Mouse (Mus musculus) heart, postnatal 36 days (tissue): Measurements from ENCODE around the gene Ebf4. TPM values are rescaled to one million over a fixed set of nuclear protein-coding genes. Genes with fewer than 3 reads are reported as not detected.
"Not testable (repeated sequence)": the region's sequence is repeated elsewhere in the genome, so short reads cannot be mapped to it uniquely, and the experiment has no call there.

Experiments
- DNase-seq, 2 experiments: peaks; one replicate each; pipeline ENCODE4 v3.0.0; 2021 to 2022
- intact Hi-C: fragments of 180-260 bp; cut with DNase I; formaldehyde crosslinking; loops from one replicate; pipeline ENCODE4 v1.15.1; 2025
- total RNA-seq, 2 experiments: library from RNA; stranded (reverse); gene quantifications; 2 replicates each; pipeline ENCODE4 v1.2.3; 2021

Gene Ebf4
- total RNA-seq, 2 experiments from 2014 or later: 0.47 to 0.60 TPM

GRCm38 (mm10) chr2:130373026-130373425, 78.1 kb downstream of the Ebf4 start:
- intact Hi-C loops, DNase-seq: not testable (repeated sequence)

DNA sequence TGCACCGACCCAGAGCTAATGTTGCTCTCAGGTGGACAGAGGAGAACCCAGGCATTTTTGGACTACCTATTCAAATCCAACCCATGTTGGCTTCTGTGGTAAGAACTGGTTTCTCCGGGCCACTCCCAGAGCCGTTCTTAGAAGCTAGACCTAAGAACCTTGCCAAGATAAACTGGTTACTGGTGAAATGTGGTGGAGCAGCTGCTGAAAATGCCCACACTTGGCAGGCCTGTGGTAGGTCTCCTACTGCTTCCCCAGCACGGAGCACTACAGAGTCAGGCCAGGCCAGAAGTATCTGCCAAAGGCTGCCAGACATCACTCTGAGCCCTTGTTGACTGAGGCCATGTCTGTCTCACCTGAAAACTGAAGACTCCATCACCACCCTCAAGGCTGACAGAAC, 80.0 kb downstream of the Ebf4 start:
- DNase-seq: no peak
- intact Hi-C loops: no loop called here

GRCm38 (mm10) chr2:130383205-130383604, 88.2 kb downstream of the Ebf4 start:
- intact Hi-C loops: no loop called here
- DNase-seq: no peak

- no peak for DNase-seq
- intact Hi-C loops: no loop called here
Observed at GRCm38 (mm10) chr2:130383895-130384294, 88.9 kb downstream of the Ebf4 start.

- intact Hi-C loops: no loop called here
- DNase-seq: no peak
Observed at GRCm38 (mm10) chr2:130386212-130386611, 91.2 kb downstream of the Ebf4 start.

DNA sequence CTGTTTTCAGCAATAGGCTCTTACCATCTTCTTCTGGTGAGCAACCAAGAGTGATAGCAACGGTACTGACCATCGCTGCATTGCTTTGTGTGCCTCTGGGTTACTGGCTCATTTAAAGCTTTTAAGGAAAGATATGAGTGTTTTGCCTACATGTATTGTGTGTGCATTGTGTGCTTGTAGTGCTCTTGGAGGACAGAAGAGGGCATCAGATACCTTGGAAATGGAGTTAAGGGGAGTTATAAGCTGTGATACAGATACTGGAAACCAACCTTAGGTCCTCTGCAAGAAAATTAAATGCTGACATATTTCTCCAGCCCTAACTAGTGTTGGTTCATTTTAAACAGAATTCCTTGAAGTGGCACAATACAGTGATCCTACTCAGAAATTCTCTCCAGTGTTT, 93.8 kb downstream of the Ebf4 start:
- intact Hi-C loops: no loop called here
- no peak for DNase-seq

DNA sequence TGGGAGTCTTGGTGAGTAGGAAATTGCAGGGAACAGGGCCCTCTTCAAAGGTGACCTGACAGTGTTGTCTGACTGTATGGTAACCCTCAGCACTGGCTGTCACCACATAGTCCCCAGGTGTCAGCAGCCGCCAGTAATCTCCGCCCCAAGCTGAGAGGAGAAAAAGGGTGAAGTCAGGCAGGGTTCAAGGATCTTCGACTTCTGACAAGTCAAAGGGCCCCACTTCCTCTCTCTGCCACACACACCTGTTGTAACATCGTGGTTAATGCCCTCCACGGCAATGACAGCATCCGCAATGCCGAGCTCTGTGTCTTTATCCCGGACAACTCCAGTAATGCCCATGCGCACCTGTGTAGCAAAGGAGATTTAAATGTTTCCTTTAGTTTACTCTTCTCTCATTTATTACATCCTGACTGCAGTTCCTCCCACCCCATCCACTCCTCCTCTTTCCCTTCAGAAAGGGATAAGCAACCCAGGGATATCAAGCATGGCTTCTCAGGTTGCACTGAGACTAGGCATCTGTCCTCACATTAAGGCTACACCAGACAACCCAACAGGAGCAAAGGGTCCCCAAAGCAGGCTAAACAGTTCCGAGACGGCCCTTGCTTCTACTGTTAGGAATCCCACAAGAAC, 96.1 kb downstream of the Ebf4 start:
- no peak for DNase-seq
- intact Hi-C loops: no loop called here

DNA sequence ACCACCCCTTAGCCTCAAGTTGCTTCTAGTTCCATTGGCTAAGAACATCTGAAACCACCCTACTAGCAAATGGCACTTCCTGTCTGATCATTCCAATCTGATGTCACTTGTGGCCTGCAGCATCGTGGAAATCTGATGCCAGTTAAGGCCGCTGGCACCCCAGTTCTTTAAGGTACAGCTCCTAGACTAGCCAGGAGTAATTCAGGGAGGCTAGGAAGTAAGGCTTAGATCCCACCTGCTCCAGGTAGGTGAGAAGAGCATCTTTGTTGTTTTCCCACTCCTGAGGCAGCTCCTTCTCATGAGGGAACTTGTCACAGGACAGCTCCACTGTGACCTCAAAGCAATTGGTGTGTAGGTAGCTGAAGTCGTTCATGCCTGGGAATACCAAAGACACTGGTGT, 97.9 kb downstream of the Ebf4 start:
- intact Hi-C loops: no loop called here
- no peak for DNase-seq

- DNase-seq: no peak
- intact Hi-C loops: no loop called here
Observed at GRCm38 (mm10) chr2:130395696-130396095, 100.7 kb downstream of the Ebf4 start.

DNA sequence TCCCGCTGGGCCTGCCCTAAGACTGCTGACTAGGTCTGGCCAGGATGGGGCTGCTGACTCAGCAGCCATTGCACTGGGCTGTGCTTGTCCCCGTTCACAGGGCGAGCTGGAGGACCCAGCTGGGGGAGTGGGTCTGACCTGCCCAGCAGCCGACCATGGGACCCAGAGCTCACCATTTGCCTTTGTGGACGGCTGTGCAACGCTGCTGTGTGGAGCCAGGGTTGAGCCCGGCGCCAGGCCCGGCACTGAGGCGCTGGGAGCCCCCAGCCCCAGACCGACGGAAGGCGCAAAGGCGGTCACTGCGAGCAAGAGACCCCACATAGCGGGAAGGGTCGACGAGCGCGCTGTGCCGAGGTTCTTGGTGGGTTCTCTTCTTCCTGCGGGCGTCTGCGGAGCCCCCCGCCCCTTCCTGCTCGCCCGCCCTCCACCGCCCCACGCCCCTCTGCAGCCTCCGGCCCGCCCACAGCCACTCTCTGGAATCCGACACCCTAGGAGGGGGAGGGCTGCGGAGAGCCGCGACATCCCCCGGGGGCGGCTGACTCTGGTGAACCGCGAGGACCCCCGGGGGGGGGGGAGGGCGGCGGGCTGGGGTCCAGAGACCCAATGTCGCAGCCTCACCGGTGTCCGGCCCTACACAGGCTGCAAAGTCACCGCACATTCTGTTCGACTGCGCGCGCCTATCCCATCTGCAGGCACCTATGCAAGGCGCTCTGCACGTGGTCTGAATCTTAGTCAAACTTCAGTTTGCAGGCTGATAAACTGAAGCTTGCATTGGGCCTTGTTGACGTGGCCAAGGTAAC, 102.4 kb downstream of the Ebf4 start, which contains the start of gene Cpxm1:
TSS of gene Cpxm1 (minus strand) at position 389 of the 800 bp plus-strand sequence.
- DNase-seq: peak; percentile 19 to 29
- intact Hi-C loops: no loop called here

DNA sequence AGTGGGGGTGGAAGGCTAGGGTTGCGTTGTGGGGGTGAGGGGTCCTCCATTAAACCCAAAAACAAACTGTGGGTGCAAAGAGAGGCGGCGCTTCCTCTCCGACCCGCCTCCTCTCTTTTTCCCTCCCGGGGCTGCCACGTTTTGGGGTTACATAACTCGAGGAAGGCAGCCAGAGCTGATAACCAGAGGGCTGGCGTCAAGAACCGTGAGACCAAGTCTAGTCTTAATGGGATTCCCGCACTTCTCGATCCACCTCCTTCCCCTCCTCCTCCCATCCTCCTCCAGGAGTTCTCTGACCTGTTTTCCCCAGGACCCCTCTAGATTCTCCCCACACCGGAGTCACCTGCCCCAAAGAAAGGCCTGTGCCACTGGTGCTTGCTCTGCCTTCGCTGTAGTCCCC, 103.1 kb downstream of the Ebf4 start:
- intact Hi-C loops: no loop called here

DNA sequence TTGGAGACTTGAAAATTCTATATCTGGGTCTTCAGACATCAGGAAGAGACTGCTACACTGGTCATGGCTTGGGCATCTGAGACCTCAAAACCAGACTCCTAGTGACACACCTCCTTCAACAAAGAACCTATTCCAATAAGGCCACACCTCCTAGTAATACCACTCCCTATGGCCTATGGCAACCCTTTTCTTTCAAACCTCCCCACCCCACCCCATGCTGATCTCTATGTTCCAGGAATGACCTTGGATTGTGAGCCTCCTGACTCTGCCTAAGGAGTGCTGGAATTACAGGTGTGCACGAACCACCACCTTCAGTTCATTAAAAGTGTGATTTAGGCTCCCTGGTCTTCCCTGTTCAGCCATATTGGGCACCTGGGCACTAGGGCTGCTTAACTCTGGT, 105.1 kb downstream of the Ebf4 start:
- intact Hi-C loops: no loop called here
- no peak for DNase-seq

More for the DNA sequence above, 103.1 kb downstream of the Ebf4 start:
- peak; percentile 47 to 52 for DNase-seq

DNA sequence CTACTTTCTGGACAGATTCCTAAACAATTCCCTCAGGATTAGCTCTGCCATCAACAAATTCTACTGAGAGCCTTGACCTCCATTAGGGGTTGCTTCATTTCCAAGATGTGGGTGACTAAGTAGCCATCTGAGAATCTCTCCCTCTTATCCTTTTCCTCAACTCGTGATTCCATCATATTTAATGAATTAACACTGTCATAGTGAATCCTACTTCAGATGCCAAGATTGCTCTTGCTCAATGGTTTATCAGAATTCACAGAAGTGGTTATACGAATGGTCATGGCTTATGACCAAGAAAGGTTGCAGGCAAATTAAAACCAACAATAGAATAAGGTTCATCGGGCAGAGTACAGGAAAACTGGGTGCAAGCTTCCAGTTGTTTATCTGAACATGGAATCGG, 106.9 kb downstream of the Ebf4 start:
- no peak for DNase-seq
- intact Hi-C loops: no loop called here

GRCm38 (mm10) chr2:130404939-130405338, 110.0 kb downstream of the Ebf4 start, which contains the start of the genes Gm28372 and 1700020A23Rik:
Gene Gm28372 (plus strand): TSS chr2:130405239.
Gene 1700020A23Rik (plus strand): TSS chr2:130405259.
- no peak for DNase-seq
- intact Hi-C loops: no loop called here

DNA sequence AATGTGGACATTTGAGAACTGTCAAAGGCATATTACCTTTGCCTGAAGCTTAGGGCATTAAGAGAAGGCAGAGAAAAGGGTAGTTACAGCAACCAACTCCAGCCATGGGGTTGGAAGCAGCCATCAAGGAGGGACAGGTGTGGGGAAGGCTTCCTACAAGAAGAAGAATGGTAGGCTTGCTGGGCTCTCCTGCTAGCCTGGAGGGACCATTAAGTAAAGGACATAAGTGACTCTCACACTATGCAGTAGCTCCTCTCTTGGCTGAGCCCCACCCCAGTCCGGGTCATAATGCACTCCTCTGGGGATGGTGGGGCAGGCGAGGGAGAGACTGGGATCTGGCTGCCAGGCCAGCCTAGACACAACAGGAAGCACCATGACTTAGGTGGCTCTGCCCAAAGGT, 111.2 kb downstream of the Ebf4 start, which contains the start of gene Tmem239:
TSS of gene Tmem239 (plus strand) at position 301 of the 400 bp plus-strand sequence.
- intact Hi-C loops: no loop called here
- no peak for DNase-seq

DNA sequence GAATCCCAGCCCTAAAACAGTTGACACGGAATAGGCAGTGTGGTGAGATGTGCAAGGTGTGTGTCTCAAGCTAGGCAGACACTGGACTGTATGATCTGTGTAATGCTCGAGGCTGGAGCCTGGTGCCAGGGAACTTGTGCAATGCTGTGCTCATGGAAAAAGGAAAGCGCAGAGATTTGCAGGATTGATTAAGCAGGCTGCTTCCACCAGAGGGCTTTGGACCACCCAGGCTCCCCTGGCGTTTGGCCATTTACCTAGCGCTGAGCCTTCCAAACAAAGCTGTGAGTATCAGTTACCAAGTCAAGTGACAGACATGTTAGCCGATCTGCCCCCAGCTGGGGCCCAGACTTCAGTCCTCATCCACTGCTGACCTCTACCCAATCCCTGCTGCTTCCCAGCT, 113.2 kb downstream of the Ebf4 start:
- intact Hi-C loops: no loop called here
- no peak for DNase-seq

- intact Hi-C loops: loop anchor here (1.0 kb wide), 2 partner anchors 117 to 121 kb away; partner anchors contain the start of gene Ebf4
- DNase-seq: peak; percentile 86 to 89
Observed at GRCm38 (mm10) chr2:130411558-130412495, 116.9 kb downstream of the Ebf4 start.

DNA sequence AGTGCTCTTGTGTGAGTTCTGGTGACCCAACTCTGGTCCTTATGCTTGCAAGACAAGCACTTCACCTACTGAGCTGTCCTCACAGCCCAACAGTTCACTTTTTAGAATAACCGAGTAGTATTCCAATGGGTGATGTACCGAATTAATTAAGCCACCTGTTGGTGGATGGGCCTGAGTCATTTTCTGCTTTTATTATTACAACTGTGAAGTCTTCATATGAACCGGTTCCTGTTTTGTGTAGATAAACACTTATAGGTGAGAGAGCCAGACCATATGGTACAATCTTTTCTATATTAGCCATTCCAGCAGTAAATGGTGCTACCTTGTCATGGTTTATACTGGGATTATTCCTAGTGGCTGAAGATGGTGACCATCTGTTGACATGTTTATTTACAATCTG, 117.8 kb downstream of the Ebf4 start:
- no peak for DNase-seq

GRCm38 (mm10) chr2:130414094-130414856, 119.3 kb downstream of the Ebf4 start:
- DNase-seq: no peak
- intact Hi-C loops: no loop called here

More for the DNA sequence above, 117.8 kb downstream of the Ebf4 start:
- intact Hi-C loops: no loop called here
